Mouse (Mus musculus): ENCODE measurements around the gene Kif5c. TPM values are rescaled to one million over a fixed set of nuclear protein-coding genes. Genes with fewer than 3 reads are reported as not detected.

The Kif5c gene
- total and polyA plus RNA-seq, 2 experiments from 2014 or later: 170 to 328 TPM

DNA sequence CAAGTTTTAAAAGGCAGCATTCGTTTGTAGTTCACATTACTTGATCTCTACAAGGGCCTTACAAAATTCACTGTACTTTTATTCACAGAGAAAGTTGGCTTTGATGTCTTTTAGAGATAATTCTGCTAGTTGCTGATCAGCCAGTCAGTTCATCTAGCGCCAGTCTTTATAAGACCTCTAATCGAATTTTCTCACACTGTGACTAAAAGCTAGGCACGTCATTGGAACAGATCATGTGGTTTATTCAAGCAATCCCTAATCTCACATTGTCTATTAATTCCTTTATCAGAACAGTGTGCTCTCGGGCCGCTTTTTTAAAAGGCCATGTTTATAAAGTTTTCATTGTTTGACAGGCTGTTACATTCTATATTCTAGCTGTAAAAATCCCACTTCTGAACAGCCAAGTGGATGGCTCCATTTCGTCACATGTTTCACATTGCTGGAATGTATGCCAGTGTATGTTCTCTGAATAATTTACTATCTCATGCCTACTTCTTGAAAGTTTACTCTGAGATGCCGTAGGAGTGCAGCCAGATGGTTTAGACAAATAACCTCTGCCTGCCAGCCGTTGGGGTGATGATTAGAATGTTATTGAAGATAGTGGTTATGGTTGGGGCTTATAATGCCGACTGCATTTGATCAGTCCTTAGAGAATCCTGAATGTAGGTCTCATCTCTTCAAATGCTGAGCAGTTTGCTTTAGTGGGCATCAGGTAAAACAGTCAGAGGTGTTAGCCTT, 154.3 kb downstream of the Kif5c start:
- Histone ChIP-seq H3K36me3 (ENCODE audit: insufficient read depth, low read length) (peaks cover 28% of the 10 kb centered on the region), H3K27me3 (ENCODE audit: insufficient read depth, low read length) (no peaks in the 10 kb centered on the region), H3K9me3 (ENCODE audit: low read length) (no peaks in the 10 kb centered on the region), H3K9ac (replicated peaks; ENCODE audit: low read length, poor library complexity, severe bottlenecking) (no peak overlapping the region), H3K4me2 (ENCODE audit: low read depth, low read length, poor library complexity, severe bottlenecking) (no peak overlapping the region), H3K27ac (ENCODE audit: low read depth, low read length) (no peak overlapping the region), H3K4me1 (ENCODE audit: insufficient read depth, low read length) (no peaks in the 10 kb centered on the region), H3K4me3 (ENCODE audit: low read depth, low read length) (no peak overlapping the region)
- no peak for TF ChIP-seq CTCF (IDR thresholded peaks at IDR 0.05)
- WGBS: 51% methylated on average over 10 of the region's 10 CpGs
- DNase-seq (ENCODE audit: low spot score) (no peak), ATAC-seq (ENCODE audit: low FRiP score) (no peak)

GRCm38 (mm10) chr2:49774180-49774579, 155.1 kb downstream of the Kif5c start:
- no peaks in the 10 kb centered on the region for H3K27me3 ChIP-seq (ENCODE audit: insufficient read depth, low read length)

GRCm38 (mm10) chr2:49775187-49775586, 156.1 kb downstream of the Kif5c start:
- no peaks in the 10 kb centered on the region for H3K4me1 ChIP-seq (ENCODE audit: insufficient read depth, low read length)
- H3K4me2 ChIP-seq (ENCODE audit: low read depth, low read length, poor library complexity, severe bottlenecking): no peak overlapping the region
- no peaks in the 10 kb centered on the region for H3K27me3 ChIP-seq (ENCODE audit: insufficient read depth, low read length)
- 91% methylated on average over 4 of the region's 4 CpGs for WGBS
- H3K9me3 ChIP-seq (ENCODE audit: low read length): no peaks in the 10 kb centered on the region
- no peak for ATAC-seq (ENCODE audit: low FRiP score)
- H3K27ac ChIP-seq (ENCODE audit: low read depth, low read length): no peak overlapping the region
- no peak for DNase-seq (ENCODE audit: low spot score)
- no peak overlapping the region for H3K4me3 ChIP-seq (ENCODE audit: low read depth, low read length)
- H3K9ac ChIP-seq (replicated peaks; ENCODE audit: low read length, poor library complexity, severe bottlenecking): no peak overlapping the region
- TF ChIP-seq CTCF (IDR thresholded peaks at IDR 0.05): no peak
- H3K36me3 ChIP-seq (ENCODE audit: insufficient read depth, low read length): peaks cover 15% of the 10 kb centered on the region

More at GRCm38 (mm10) chr2:49774180-49774579, 155.1 kb downstream of the Kif5c start:
- no peak overlapping the region for H3K27ac ChIP-seq (ENCODE audit: low read depth, low read length)
- no peaks in the 10 kb centered on the region for H3K4me1 ChIP-seq (ENCODE audit: insufficient read depth, low read length)
- H3K36me3 ChIP-seq (ENCODE audit: insufficient read depth, low read length): peaks cover 21% of the 10 kb centered on the region
- no peak for TF ChIP-seq CTCF (IDR thresholded peaks at IDR 0.05)
- no peak overlapping the region for H3K9ac ChIP-seq (replicated peaks; ENCODE audit: low read length, poor library complexity, severe bottlenecking)
- DNase-seq (ENCODE audit: low spot score) (no peak), ATAC-seq (ENCODE audit: low FRiP score) (no peak)
- H3K4me3 ChIP-seq (ENCODE audit: low read depth, low read length): no peak overlapping the region
- H3K9me3 ChIP-seq (ENCODE audit: low read length): no peaks in the 10 kb centered on the region
- H3K4me2 ChIP-seq (ENCODE audit: low read depth, low read length, poor library complexity, severe bottlenecking): no peak overlapping the region

DNA sequence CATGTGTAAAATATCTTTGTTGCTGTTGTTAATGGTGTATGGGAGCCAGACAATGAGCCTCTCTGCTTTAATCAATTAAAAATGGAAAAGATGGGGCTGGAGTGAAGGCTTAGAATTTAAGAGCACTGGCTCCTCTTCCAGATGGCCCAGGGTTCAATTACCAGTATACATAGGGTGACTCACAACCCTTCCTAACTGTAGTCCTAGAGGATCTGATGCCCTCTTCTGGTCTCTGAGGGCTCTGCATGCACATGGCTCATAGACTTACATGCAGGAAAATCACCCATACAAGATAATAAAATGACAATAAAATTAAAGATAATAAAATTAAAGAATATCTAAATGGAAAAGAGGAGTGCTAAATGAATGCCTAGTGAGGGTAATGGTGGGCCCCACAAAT, 156.6 kb downstream of the Kif5c start:
- Histone ChIP-seq H3K4me2 (ENCODE audit: low read depth, low read length, poor library complexity, severe bottlenecking) (no peak overlapping the region), H3K36me3 (ENCODE audit: insufficient read depth, low read length) (peaks cover 11% of the 10 kb centered on the region), H3K9ac (replicated peaks; ENCODE audit: low read length, poor library complexity, severe bottlenecking) (no peak overlapping the region), H3K4me3 (ENCODE audit: low read depth, low read length) (no peak overlapping the region), H3K27ac (ENCODE audit: low read depth, low read length) (no peak overlapping the region), H3K4me1 (ENCODE audit: insufficient read depth, low read length) (no peaks in the 10 kb centered on the region), H3K27me3 (ENCODE audit: insufficient read depth, low read length) (no peaks in the 10 kb centered on the region), H3K9me3 (ENCODE audit: low read length) (no peaks in the 10 kb centered on the region)
- ATAC-seq (ENCODE audit: low FRiP score) (no peak), DNase-seq (ENCODE audit: low spot score) (no peak)
- peak; percentile 61 for TF ChIP-seq CTCF (IDR thresholded peaks at IDR 0.05)

GRCm38 (mm10) chr2:49776407-49776806, 157.3 kb downstream of the Kif5c start:
- H3K4me2 ChIP-seq (ENCODE audit: low read depth, low read length, poor library complexity, severe bottlenecking): no peak overlapping the region
- no peaks in the 10 kb centered on the region for H3K4me1 ChIP-seq (ENCODE audit: insufficient read depth, low read length)
- TF ChIP-seq CTCF (IDR thresholded peaks at IDR 0.05): no peak
- H3K9ac ChIP-seq (replicated peaks; ENCODE audit: low read length, poor library complexity, severe bottlenecking): no peak overlapping the region
- no peak for ATAC-seq (ENCODE audit: low FRiP score)
- no peaks in the 10 kb centered on the region for H3K9me3 ChIP-seq (ENCODE audit: low read length)
- no peaks in the 10 kb centered on the region for H3K27me3 ChIP-seq (ENCODE audit: insufficient read depth, low read length)
- H3K27ac ChIP-seq (ENCODE audit: low read depth, low read length): no peak overlapping the region
- DNase-seq (ENCODE audit: low spot score): no peak
- H3K4me3 ChIP-seq (ENCODE audit: low read depth, low read length): no peak overlapping the region
- 83% methylated on average over 4 of the region's 4 CpGs for WGBS
- peaks cover 7% of the 10 kb centered on the region for H3K36me3 ChIP-seq (ENCODE audit: insufficient read depth, low read length)

DNA sequence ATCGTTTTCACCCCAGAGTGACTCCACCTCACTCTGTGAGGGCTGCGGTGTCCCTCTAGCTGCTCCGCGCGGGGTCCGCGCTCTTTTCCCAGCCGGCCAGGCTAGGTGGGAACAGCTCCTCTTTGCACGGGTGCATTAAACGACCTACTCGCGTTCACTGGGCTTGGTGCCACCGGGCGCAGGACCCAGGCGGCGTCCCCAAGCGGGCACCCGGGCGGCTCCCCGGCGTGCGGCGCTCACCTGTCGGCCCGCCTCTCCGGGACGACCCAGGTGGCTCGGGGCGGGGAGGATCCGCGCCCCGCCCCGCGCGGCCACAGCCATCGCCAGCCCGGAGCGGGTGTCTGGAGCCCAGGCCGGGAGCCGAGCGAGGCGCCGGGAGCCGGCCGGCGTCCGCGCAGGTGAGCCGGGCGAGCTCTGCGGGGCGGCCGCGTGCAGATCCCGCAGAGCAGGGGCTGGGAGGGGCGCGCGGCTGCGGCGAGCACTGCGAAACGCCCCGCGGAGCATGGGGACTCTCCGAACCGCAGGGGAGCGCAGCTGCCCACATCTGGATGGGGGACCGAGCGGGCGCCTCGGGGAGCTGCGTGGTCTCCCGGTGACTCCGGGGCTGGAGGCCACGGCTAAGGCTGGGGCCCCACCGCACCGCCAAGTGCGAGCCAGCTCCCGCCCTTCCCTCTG, 168.4 kb downstream of the Kif5c start, which contains the start of gene Lypd6b:
Gene Lypd6b, plus strand, starts transcription at position 313 of the 675 bp plus-strand sequence.
- WGBS: under 1% methylated on average over 60 of the region's 79 CpGs
- ATAC-seq (ENCODE audit: low FRiP score): peak; percentile 61
- Histone ChIP-seq H3K9ac (replicated peaks; ENCODE audit: low read length, poor library complexity, severe bottlenecking) (peak within 1 kb of the TSS; percentile 65), H3K4me2 (ENCODE audit: low read depth, low read length, poor library complexity, severe bottlenecking) (peak within 1 kb of the TSS; percentile 85), H3K27me3 (ENCODE audit: insufficient read depth, low read length) (peaks cover 7% of the 10 kb centered on the region), H3K4me3 (ENCODE audit: low read depth, low read length) (peak within 1 kb of the TSS; percentile 67), H3K9me3 (ENCODE audit: low read length) (no peaks in the 10 kb centered on the region), H3K36me3 (ENCODE audit: insufficient read depth, low read length) (no peaks in the 10 kb centered on the region), H3K4me1 (ENCODE audit: insufficient read depth, low read length) (no peaks in the 10 kb centered on the region), H3K27ac (ENCODE audit: low read depth, low read length) (no peak within 1 kb of the TSS)
- no peak for DNase-seq (ENCODE audit: low spot score)
- TF ChIP-seq CTCF (IDR thresholded peaks at IDR 0.05): no peak

All from midbrain, postnatal 0 days (tissue).